Mouse (Mus musculus) forebrain, embryonic 14.5 days (tissue): ENCODE results near the gene Sod2. TPM values are rescaled to one million over a fixed set of nuclear protein-coding genes. Genes with fewer than 3 reads are reported as not detected.
"Not testable (repeated sequence)": the region's sequence is repeated elsewhere in the genome, so short reads cannot be mapped to it uniquely, and the experiment has no call there.

ENCODE experiments used
- ATAC-seq: fragments of 200-750 bp; cut with Nextera tagmentation; 2 replicates; pipeline ENCODE4 v1.8.0; 2017; ENCODE audit warnings: mild to moderate bottlenecking, moderate library complexity
- DNase-seq: peaks from one replicate; pipeline ENCODE4 v3.0.0-alpha.2; 2015; ENCODE audit warnings: low spot score
- H3K27ac ChIP-seq: fragments of 300-500 bp; sonication (generic); 2 replicates; pipeline ENCODE4 v1.5.1; 2014; ENCODE audit warnings: low read depth, mild to moderate bottlenecking, control low read depth, low read length, moderate library complexity
- H3K27me3 ChIP-seq: fragments of 300-500 bp; sonication (generic); replicated peaks from 2 replicates; pipeline ENCODE4 v1.6.1; 2014; ENCODE audit warnings: low read length, control low read depth, mixed read lengths; ENCODE audit not compliant: control insufficient read depth, insufficient read depth
- H3K36me3 ChIP-seq: fragments of 300-500 bp; sonication (generic); 2 replicates; pipeline ENCODE4 v1.6.1; 2014; ENCODE audit warnings: low read length, control low read depth; ENCODE audit not compliant: control insufficient read depth, insufficient read depth
- H3K4me1 ChIP-seq: fragments of 300-500 bp; sonication (generic); 2 replicates; pipeline ENCODE4 v1.6.1; 2014; ENCODE audit warnings: antibody characterized with exemption, low read length, control low read depth; ENCODE audit not compliant: control insufficient read depth, insufficient read depth
- H3K4me2 ChIP-seq: fragments of 300-500 bp; sonication (generic); 2 replicates; pipeline ENCODE4 v1.6.1; 2014; ENCODE audit warnings: mild to moderate bottlenecking, control low read depth, low read length
- H3K4me3 ChIP-seq: fragments of 300-500 bp; sonication (generic); 2 replicates; pipeline ENCODE4 v1.5.1; 2014; ENCODE audit warnings: low read depth, low read length, control low read depth
- H3K9ac ChIP-seq: fragments of 300-500 bp; sonication (generic); 2 replicates; pipeline ENCODE4 v1.6.1; 2014; ENCODE audit warnings: mild to moderate bottlenecking, low read length, control low read depth, moderate library complexity
- H3K9me3 ChIP-seq: fragments of 300-500 bp; sonication (generic); replicated peaks from 2 replicates; pipeline ENCODE4 v1.6.1; 2016; ENCODE audit warnings: low read length, control low read depth, mixed read lengths; ENCODE audit not compliant: control insufficient read depth
- WGBS: fragments of 180-500 bp; shearing (Covaris S2); extraction: QIAGEN DNeasy Blood & Tissue Kit; methylation state at CpG from one replicate; pipeline ENCODE4 v1.1.7; 2014; 5-methylcytosine and 5-hydroxymethylcytosine counted together
- polyA plus RNA-seq: library from polyadenylated mRNA; unstranded; fragments of >200 nt; fragmentation: Nextera tagmentation; extraction: Ambion mirVana; gene quantifications from 2 replicates; pipeline ENCODE4 v1.2.1, GENCODE M21; 2014

Gene Sod2
- polyA plus RNA-seq, 1 experiment from 2014 or later: 155 TPM

DNA sequence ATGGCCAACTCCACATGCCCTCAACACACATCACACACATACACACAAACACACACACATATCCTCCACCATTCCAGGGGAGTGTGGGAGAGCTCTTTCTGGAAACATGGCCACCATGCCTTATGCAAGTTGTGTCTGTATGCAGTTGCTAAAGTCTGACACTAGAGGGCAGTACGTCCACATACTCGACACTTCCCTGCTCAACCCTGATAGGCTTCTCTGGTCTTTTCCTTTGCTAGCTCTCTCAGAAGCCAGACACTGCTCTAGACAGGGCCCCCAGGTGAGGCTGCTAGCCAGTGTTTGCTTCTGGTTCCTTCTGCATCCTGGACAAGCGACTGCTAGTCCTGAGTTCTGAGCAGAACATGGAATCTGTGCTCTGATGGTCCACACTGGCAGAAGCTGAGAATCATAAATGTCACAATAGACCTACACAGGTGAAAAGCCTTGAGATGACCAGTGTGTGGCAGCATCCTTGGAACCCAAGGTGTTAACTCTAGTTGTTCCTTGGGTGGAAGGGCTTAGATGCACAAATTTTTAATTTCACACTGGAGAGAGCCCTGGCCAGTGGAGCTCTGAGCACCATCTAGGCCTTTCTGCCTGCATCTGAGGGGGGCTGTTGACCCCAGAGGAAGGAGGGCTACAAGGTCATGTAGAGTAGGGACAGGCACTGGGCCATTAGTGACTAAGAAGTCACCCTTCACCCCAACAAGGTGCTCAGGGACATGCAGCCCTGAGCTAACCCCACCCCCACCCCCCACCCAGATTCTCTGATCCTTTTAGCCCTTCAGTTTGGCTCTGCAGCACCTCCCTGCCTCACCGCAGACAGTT lies 37.4 kb downstream of the Sod2 start:
- not testable (repeated sequence) for H3K36me3 ChIP-seq, H3K4me2 ChIP-seq, H3K9ac ChIP-seq, H3K27ac ChIP-seq, H3K27me3 ChIP-seq, H3K9me3 ChIP-seq, H3K4me3 ChIP-seq, H3K4me1 ChIP-seq
- 6% methylated on average over 4 of the region's 4 CpGs for WGBS
- DNase-seq (peak; percentile 77), ATAC-seq (peak; percentile 84)

DNA sequence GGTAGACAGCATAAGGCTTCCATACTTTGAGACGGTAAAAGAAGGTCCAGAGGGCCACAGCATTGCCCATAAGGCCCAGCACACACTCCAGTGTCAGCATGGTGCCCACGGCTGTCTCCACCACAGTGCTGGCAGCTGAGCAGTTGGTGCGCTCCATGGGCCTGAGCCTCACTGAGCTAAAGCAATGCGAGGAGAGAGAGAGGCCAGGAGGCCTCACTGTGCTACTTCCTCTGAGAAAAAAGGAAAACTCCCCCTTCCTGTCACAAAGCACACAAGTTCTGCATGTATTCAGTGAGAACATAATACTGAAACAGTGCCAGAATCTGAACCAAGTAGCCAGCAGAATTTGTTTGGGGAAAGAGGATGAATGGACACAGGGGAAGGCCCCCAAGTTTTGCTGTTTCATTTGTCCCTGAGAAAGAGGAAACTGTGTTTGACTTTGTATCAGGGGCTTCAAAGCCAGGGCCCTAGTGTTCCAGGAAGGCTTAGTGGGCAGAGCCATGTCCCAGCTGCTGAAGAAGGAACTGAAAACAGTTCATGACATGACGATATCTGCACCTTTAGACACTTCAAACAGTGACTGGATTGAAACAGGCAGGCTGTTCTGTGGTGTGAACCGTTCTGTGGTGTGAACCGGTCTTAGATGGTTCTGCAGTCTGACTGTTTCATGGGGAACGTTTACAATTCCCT lies 45.6 kb downstream of the Sod2 start, which contains the start of gene Gpr31b:
Gene Gpr31b (minus strand): TSS at position 173 of the 690 bp plus-strand sequence.
- not testable (repeated sequence) for H3K27ac ChIP-seq, ATAC-seq, H3K9ac ChIP-seq, H3K4me1 ChIP-seq, H3K36me3 ChIP-seq, H3K4me2 ChIP-seq, H3K4me3 ChIP-seq, DNase-seq, H3K27me3 ChIP-seq, H3K9me3 ChIP-seq
- no CpG with 5 or more reads among the region's 8 CpGs for WGBS

DNA sequence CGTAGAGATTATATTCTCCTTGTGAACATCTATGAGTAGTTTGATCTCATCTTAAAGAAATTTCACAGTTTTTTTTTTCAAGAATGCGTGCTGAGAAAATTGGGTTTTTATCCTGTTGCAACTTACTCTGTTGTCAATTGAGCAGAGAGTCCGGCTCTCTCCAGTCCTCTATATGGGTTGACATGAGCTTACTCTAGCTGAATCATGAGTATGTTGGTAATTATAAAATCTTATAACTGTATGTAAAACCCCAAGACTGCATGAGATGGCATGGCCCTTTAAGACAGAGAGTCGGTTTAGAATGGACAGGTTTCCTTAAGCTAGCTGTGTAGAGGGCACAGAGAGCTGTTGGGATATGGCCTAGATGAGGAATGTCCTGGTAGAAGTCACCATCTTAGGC lies 54.2 kb downstream of the Sod2 start, which contains the start of gene Tcp10b:
Gene Tcp10b (plus strand): TSS at position 301 of the 400 bp plus-strand sequence.
- H3K9me3 ChIP-seq, ATAC-seq, H3K27me3 ChIP-seq, H3K4me3 ChIP-seq, H3K4me2 ChIP-seq, DNase-seq, H3K4me1 ChIP-seq, H3K27ac ChIP-seq, H3K36me3 ChIP-seq, H3K9ac ChIP-seq: not testable (repeated sequence)
- 87% methylated on average over 4 of the region's 4 CpGs for WGBS

DNA sequence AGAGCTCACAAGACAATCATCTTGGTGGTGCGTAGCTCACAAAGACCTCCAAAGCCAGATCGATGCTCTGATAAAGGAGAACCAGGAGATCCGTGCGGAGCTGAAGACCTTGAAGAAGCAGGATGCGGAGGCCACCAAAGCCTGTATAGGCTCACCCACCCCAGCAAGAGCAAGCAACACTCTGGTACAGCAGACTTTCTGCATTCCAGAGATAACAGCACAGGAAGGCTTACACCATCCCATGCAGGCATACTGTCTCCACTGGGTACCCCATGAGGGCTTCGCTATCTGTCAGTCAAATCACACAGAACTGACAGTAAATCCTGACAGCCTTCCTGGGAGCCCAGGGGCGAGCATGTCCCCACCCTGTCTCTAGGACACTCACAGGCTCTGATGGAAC lies 56.2 kb downstream of the Sod2 start:
- DNase-seq, ATAC-seq, H3K27me3 ChIP-seq, H3K4me3 ChIP-seq, H3K4me2 ChIP-seq, H3K4me1 ChIP-seq, H3K36me3 ChIP-seq, H3K9ac ChIP-seq, H3K27ac ChIP-seq, H3K9me3 ChIP-seq: not testable (repeated sequence)
- 95% methylated on average over 1 of the region's 7 CpGs for WGBS

DNA sequence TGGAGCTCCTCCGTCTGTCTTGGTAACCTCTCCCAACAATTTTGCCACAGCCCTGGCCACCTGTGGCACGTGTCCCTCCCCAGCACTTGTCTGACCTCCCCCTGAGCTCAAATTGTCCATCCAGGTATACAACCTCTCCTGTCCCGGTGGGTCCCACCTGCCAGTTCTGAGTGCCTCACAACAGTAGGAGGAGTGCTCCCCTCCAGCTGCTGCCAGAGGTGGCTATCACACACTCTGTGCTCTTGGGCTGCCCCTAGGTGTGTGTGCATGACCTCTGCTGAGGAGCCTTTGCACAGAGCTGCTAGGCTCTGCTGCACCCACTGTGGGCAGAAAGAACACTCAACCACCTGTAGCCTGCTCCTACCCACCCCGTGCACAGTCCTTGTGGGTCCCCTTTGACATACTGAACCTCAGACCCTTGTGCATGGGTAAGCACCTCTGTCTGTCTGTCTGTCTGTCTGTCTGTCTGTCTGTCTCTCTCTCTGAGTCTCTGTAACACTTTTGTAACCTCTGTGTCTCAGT lies 61.3 kb downstream of the Sod2 start:
- H3K4me2 ChIP-seq, DNase-seq, H3K4me3 ChIP-seq, H3K27me3 ChIP-seq, H3K36me3 ChIP-seq, H3K9me3 ChIP-seq, H3K27ac ChIP-seq, ATAC-seq, H3K4me1 ChIP-seq, H3K9ac ChIP-seq: not testable (repeated sequence)
- WGBS: 86% methylated on average over 1 of the region's 4 CpGs

DNA sequence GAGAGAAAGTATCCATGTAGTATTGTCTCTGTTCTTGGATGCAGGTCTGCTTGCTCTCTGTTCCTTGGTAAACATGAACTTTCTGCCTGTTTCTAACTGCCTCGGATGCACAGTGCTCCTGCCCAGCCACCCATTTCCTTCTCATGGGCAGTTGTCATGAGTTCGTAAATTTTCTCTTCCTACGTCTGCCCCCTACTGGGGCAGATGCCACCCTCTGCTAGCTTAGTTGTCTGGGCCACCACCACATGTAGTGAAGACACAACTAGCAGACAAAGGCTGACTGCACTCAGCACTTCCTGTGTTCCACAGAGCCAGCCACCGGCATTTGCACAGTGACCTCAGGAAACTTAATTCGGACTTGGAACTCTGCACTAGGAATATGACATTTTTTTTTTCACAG lies 62.6 kb downstream of the Sod2 start:
- WGBS: 91% methylated on average over 3 of the region's 5 CpGs
- not testable (repeated sequence) for H3K27me3 ChIP-seq, H3K9ac ChIP-seq, H3K4me1 ChIP-seq, H3K27ac ChIP-seq, H3K36me3 ChIP-seq, DNase-seq, H3K9me3 ChIP-seq, H3K4me2 ChIP-seq, H3K4me3 ChIP-seq, ATAC-seq

Other genes with a start within 250 kb of the Sod2 start
- gene Igf2r, start 237.2 kb upstream of the Sod2 start, polyA plus RNA-seq: 9.6 and 10.9 TPM in 2 replicates
- gene Mas1, start 138.7 kb upstream of the Sod2 start, polyA plus RNA-seq: 0.43 TPM in 1 of 2 replicates, not detected in the other
- gene Mrgprh, start 130.8 kb upstream of the Sod2 start, polyA plus RNA-seq: not detected in 2 replicates
- 1.5 and 2.2 TPM in 2 replicates for gene Pnldc1, start 96.6 kb upstream of the Sod2 start, polyA plus RNA-seq
- 462 and 494 TPM in 2 replicates for gene Tcp1, start 91.1 kb upstream of the Sod2 start, polyA plus RNA-seq
- gene Mrpl18, start 90.5 kb upstream of the Sod2 start, polyA plus RNA-seq: 113 and 128 TPM in 2 replicates
- 0.33 and 0.82 TPM in 2 replicates for gene Acat3, start 66.2 kb upstream of the Sod2 start, polyA plus RNA-seq
- gene Acat2, start 46.1 kb upstream of the Sod2 start, polyA plus RNA-seq: 211 and 216 TPM in 2 replicates
- gene Wtap, start 12.7 kb upstream of the Sod2 start, polyA plus RNA-seq: 161 and 166 TPM in 2 replicates
- gene Gpr31b, start 45.5 kb downstream of the Sod2 start, polyA plus RNA-seq: 0.19 TPM in 1 of 2 replicates, not detected in the other
- gene Tcp10b, start 54.3 kb downstream of the Sod2 start, polyA plus RNA-seq: 0.08 and 0.12 TPM in 2 replicates
- gene Unc93a, start 125.0 kb downstream of the Sod2 start, polyA plus RNA-seq: not detected in 2 replicates
- gene Smok2a, start 214.3 kb downstream of the Sod2 start, polyA plus RNA-seq: not detected in 2 replicates
- not detected in 2 replicates for gene Smok2b, start 223.4 kb downstream of the Sod2 start, polyA plus RNA-seq